Mouse (Mus musculus): ENCODE data around the gene Ssc4d. TPM values are rescaled to one million over a fixed set of nuclear protein-coding genes. Genes with fewer than 3 reads are reported as not detected.
A peak's percentile ranks its signal among the peaks of the same experiment; 100 is the strongest.

Ssc4d gene
- polyA plus RNA-seq, 1 experiment from 2014 or later = 3.8 TPM

- no peak for TF ChIP-seq CTCF (IDR thresholded peaks at IDR 0.05; ENCODE audit: low read depth)
- WGBS = 62% methylated on average over 7 of the region's 7 CpGs
- no peaks in the 10 kb centered on the region for H3K4me1 ChIP-seq (ENCODE audit: insufficient read depth)
- no peaks in the 10 kb centered on the region for H3K27me3 ChIP-seq (ENCODE audit: insufficient read depth, low read length)
- no peak overlapping the region for H3K4me3 ChIP-seq (ENCODE audit: low read depth, low read length)
- H3K27ac ChIP-seq (ENCODE audit: low read depth) = no peak overlapping the region
- DNase-seq (no peak), ATAC-seq (ENCODE audit: insufficient read depth) (no peak)
- peaks cover 19% of the 10 kb centered on the region for H3K36me3 ChIP-seq (ENCODE audit: insufficient read depth)
- H3K9me3 ChIP-seq (ENCODE audit: low read depth, low read length) = no peaks in the 10 kb centered on the region
- H3K9ac ChIP-seq = no peak overlapping the region
- H3K4me2 ChIP-seq = no peak overlapping the region
These were observed 33.4 kb upstream of the Ssc4d start for GRCm38 (mm10) chr5:136007745-136008144.

- ATAC-seq (ENCODE audit: insufficient read depth) (no peak), DNase-seq (no peak)
- Histone ChIP-seq H3K27ac (ENCODE audit: low read depth) (no peak overlapping the region), H3K36me3 (ENCODE audit: insufficient read depth) (peaks cover 17% of the 10 kb centered on the region; the same call in 1 of the 2 replicates), H3K9me3 (ENCODE audit: low read depth, low read length) (no peaks in the 10 kb centered on the region), H3K27me3 (ENCODE audit: insufficient read depth, low read length) (no peaks in the 10 kb centered on the region), H3K4me3 (ENCODE audit: low read depth, low read length) (no peak overlapping the region), H3K4me2 (no peak overlapping the region), H3K4me1 (ENCODE audit: insufficient read depth) (no peaks in the 10 kb centered on the region), H3K9ac (no peak overlapping the region)
- no peak for TF ChIP-seq CTCF (IDR thresholded peaks at IDR 0.05; ENCODE audit: low read depth)
- WGBS = 74% methylated on average over 4 of the region's 4 CpGs
These were observed 30.2 kb upstream of the Ssc4d start for GRCm38 (mm10) chr5:136004537-136004936.

- 21% methylated on average over 3 of the region's 3 CpGs for WGBS
- no peak for TF ChIP-seq CTCF (IDR thresholded peaks at IDR 0.05; ENCODE audit: low read depth)
- H3K36me3 ChIP-seq (ENCODE audit: insufficient read depth) = peaks cover 35% of the 10 kb centered on the region
- no peaks in the 10 kb centered on the region for H3K27me3 ChIP-seq (ENCODE audit: insufficient read depth, low read length)
- no peaks in the 10 kb centered on the region for H3K4me1 ChIP-seq (ENCODE audit: insufficient read depth)
- H3K4me3 ChIP-seq (ENCODE audit: low read depth, low read length) = no peak overlapping the region
- no peak for ATAC-seq (ENCODE audit: insufficient read depth)
- H3K27ac ChIP-seq (ENCODE audit: low read depth) = no peak overlapping the region
- H3K9me3 ChIP-seq (ENCODE audit: low read depth, low read length) = no peaks in the 10 kb centered on the region
- no peak overlapping the region for H3K9ac ChIP-seq
- no peak for DNase-seq
- H3K4me2 ChIP-seq = no peak overlapping the region
These were observed 28.4 kb upstream of the Ssc4d start for GRCm38 (mm10) chr5:136002751-136003151.

- H3K27me3 ChIP-seq (ENCODE audit: insufficient read depth, low read length) = no peaks in the 10 kb centered on the region
- ATAC-seq (ENCODE audit: insufficient read depth) (no peak), DNase-seq (peak; percentile 15)
- TF ChIP-seq CTCF (IDR thresholded peaks at IDR 0.05; ENCODE audit: low read depth) = no peak
- no peak overlapping the region for H3K9ac ChIP-seq
- H3K27ac ChIP-seq (ENCODE audit: low read depth) = no peak overlapping the region
- no peak overlapping the region for H3K4me3 ChIP-seq (ENCODE audit: low read depth, low read length)
- H3K4me2 ChIP-seq = no peak overlapping the region
- WGBS = 47% methylated on average over 2 of the region's 2 CpGs
- H3K4me1 ChIP-seq (ENCODE audit: insufficient read depth) = no peaks in the 10 kb centered on the region
- peaks cover 39% of the 10 kb centered on the region for H3K36me3 ChIP-seq (ENCODE audit: insufficient read depth)
- no peaks in the 10 kb centered on the region for H3K9me3 ChIP-seq (ENCODE audit: low read depth, low read length)
These were observed 28.0 kb upstream of the Ssc4d start for GRCm38 (mm10) chr5:136002325-136002724.

- no peak for TF ChIP-seq CTCF (IDR thresholded peaks at IDR 0.05; ENCODE audit: low read depth)
- H3K9me3 ChIP-seq (ENCODE audit: low read depth, low read length) = no peaks in the 10 kb centered on the region
- H3K4me3 ChIP-seq (ENCODE audit: low read depth, low read length) = no peak overlapping the region
- H3K27ac ChIP-seq (ENCODE audit: low read depth) = no peak overlapping the region
- H3K4me1 ChIP-seq (ENCODE audit: insufficient read depth) = no peaks in the 10 kb centered on the region
- peaks cover 43% of the 10 kb centered on the region for H3K36me3 ChIP-seq (ENCODE audit: insufficient read depth)
- H3K4me2 ChIP-seq = no peak overlapping the region
- WGBS = 91% methylated on average over 6 of the region's 6 CpGs
- H3K9ac ChIP-seq = no peak overlapping the region
- ATAC-seq (ENCODE audit: insufficient read depth) = no peak
- H3K27me3 ChIP-seq (ENCODE audit: insufficient read depth, low read length) = no peaks in the 10 kb centered on the region
- no peak for DNase-seq
These were observed 26.9 kb upstream of the Ssc4d start for GRCm38 (mm10) chr5:136001222-136001621.

GRCm38 (mm10) chr5:135996162-135996561 is 21.8 kb upstream of the Ssc4d start:
- TF ChIP-seq CTCF (IDR thresholded peaks at IDR 0.05; ENCODE audit: low read depth) = no peak
- no peak for DNase-seq
- no peak for ATAC-seq (ENCODE audit: insufficient read depth)
- peaks cover 32% of the 10 kb centered on the region for H3K36me3 ChIP-seq (ENCODE audit: insufficient read depth)
- WGBS = 83% methylated on average over 8 of the region's 8 CpGs
- no peak overlapping the region; the same call in 1 of the 2 replicates for H3K4me2 ChIP-seq
- 0 out of 2 replicates have a peak overlapping the region, but pooled peaks have one; percentile 82 for H3K9ac ChIP-seq
- H3K27me3 ChIP-seq (ENCODE audit: insufficient read depth, low read length) = no peaks in the 10 kb centered on the region
- no peak overlapping the region for H3K27ac ChIP-seq (ENCODE audit: low read depth)
- no peaks in the 10 kb centered on the region for H3K9me3 ChIP-seq (ENCODE audit: low read depth, low read length)
- 0 out of 2 replicates have a peak, but pooled peaks cover 3% of the 10 kb centered on the region for H3K4me1 ChIP-seq (ENCODE audit: insufficient read depth)
- H3K4me3 ChIP-seq (ENCODE audit: low read depth, low read length) = no peak overlapping the region

GRCm38 (mm10) chr5:135994725-135995687 is 20.7 kb upstream of the Ssc4d start, which contains the start of gene Dtx2:
Gene Dtx2 (plus strand): TSS chr5:135994800.
- H3K4me2 ChIP-seq = peak within 1 kb of the TSS; percentile 86
- 0 out of 2 replicates have a peak, but pooled peaks cover 3% of the 10 kb centered on the region for H3K4me1 ChIP-seq (ENCODE audit: insufficient read depth)
- ATAC-seq (ENCODE audit: insufficient read depth) (peak; percentile 95), DNase-seq (peak; percentile 98)
- peak within 1 kb of the TSS; percentile 82 for H3K27ac ChIP-seq (ENCODE audit: low read depth)
- 1% methylated on average over 43 of the region's 47 CpGs for WGBS
- TF ChIP-seq CTCF (IDR thresholded peaks at IDR 0.05; ENCODE audit: low read depth) = peak; percentile 37
- H3K9me3 ChIP-seq (ENCODE audit: low read depth, low read length) = no peaks in the 10 kb centered on the region
- peaks cover 30% of the 10 kb centered on the region for H3K36me3 ChIP-seq (ENCODE audit: insufficient read depth)
- no peaks in the 10 kb centered on the region for H3K27me3 ChIP-seq (ENCODE audit: insufficient read depth, low read length)
- H3K4me3 ChIP-seq (ENCODE audit: low read depth, low read length) = peak within 1 kb of the TSS; percentile 74
- H3K9ac ChIP-seq = peak within 1 kb of the TSS; percentile 82
